Mouse (Mus musculus) gastrocnemius, postnatal 4 days (tissue): ENCODE measurements around the gene Msl1. TPM values are rescaled to one million over a fixed set of nuclear protein-coding genes. Genes with fewer than 3 reads are reported as not detected.

Source experiments
- DNase-seq, 2 experiments: peaks; one replicate each; pipeline ENCODE4 v3.0.0; 2021 to 2022; ENCODE audit warnings: low spot score in 2 of 2, mixed read lengths in 2 of 2
- total RNA-seq, 2 experiments: library from RNA; stranded (reverse); gene quantifications; 2 replicates each; pipeline ENCODE4 v1.2.3; 2021

Gene Msl1
- total RNA-seq, 2 experiments from 2014 or later = 79.3 to 83.9 TPM

DNA sequence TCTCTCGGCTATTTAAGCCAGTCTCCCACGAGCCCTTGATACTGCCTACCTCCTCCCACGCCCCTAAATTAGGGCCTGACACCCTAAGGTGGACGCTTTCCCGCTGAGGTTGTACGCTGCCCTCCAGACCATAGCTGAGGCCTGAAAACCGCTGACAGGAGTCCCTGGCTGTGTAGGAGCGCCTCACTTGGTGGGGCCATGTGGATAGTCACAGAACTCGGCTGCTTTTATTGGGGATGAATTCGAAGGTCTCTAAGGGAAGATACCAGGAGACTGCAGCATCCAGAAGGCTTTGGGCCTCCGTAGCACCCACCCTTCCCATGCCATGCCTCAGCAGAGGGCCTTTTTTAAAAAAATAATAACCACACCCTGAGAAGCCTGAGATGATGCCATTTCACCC lies 42.6 kb downstream of the Msl1 start:
- DNase-seq = no peak

DNA sequence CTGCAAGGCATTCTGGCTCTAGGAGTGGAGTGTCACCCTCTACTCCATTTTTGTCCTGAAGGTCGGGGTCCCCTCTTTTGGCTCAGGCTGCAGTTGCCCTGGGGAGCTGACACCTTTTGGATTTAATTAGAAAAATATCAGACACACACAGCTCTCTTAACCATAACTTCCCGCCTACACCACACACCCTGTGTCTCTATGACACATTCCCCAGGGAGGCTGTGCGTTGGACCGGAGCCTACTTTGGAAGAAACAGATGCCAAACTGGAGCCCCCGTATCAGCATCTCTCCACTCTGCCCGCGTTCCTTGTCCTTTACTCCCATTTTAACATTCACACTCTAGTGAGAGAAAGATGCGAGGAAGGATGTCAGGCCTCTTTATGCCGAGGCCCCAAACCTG lies 43.2 kb downstream of the Msl1 start:
- DNase-seq = no peak

DNA sequence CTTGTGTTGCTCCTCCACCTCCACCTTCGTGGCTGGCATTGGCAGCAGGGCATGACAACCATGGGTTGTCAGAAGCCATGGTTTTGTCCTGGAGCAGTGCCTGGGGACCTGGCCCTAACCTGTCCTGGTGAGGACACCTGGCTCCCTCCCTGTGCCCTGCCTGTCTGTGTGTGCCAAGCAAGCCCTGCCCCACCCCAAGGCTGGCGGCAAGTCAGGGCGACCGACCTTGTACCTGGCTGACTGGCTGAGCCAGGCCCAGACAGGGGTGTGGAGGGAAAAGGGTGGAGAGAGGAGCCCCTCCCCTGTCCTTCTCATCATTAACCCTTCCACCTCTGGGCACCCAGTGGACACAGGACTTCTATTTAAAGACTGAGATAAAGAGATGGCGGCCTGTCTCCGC lies 44.1 kb downstream of the Msl1 start:
- DNase-seq = no peak

DNA sequence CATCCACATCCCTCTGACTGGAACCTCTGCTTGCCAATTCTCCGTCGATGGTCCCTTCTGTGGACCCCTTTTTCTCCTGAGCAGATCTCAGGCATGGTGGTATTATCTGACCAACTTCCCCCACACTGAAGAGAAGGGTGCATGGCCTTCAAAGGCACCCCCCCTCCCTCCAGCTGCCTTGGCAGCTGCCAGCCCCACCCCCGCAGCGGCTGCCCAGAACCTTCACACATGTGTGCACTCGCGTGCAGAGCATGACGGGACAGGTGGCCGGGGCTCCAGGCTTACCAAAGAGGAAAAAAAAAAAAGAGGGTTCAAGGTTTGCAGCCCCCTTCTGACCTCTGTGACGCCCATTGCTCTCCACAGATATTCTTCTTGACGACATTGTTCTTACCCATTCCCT lies 44.6 kb downstream of the Msl1 start:
- no peak for DNase-seq

DNA sequence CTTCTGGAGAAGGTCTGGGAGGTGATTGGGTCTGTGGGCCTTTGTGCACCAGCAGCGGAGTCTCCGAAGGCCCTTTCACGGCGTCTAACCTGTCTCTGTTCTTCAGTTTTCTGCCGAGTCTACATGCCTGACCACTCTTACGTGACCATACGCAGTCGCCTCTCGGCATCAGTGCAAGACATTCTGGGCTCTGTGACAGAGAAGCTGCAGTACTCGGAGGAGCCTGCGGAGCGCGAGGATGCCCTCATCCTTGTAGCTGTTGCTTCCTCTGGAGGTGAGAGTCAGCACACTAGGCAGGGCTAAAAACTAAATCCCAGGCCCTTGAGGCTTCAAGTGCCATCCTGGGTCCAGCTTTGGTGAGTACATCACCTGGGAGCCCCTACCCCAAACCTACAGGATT lies 50.7 kb downstream of the Msl1 start:
- no peak for DNase-seq

DNA sequence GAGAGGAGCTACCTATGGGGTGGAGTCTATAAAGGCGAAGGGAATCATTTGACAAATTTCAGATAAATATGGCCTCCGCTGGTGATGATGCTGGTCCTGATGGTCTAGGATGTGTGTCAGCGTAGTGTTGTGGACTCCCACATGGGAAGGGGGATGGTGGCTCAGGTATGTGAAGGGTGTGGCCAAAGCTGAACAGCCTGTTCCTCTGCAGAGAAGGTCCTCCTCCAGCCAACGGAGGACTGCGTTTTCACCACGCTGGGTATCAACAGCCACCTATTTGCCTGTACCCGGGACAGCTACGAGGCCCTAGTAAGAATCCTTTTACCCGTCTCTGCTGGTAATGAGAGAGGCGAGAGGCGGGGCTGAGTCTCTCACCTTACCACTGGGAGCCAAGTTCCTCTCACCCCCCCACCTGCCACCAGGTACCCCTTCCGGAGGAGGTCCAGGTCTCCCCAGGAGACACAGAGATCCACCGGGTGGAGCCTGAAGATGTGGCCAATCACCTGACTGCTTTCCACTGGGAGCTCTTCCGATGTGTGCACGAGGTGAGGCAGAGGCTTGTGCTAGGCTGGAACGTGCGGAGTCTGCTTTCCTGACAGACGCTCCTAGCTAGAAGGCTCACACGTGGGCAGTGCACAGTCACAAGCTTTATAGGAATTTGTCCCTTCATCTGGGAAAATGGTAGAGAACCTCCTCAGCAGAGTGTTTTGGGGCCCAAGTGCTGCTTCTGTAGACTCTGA lies 51.7 kb downstream of the Msl1 start:
- no peak for DNase-seq

DNA sequence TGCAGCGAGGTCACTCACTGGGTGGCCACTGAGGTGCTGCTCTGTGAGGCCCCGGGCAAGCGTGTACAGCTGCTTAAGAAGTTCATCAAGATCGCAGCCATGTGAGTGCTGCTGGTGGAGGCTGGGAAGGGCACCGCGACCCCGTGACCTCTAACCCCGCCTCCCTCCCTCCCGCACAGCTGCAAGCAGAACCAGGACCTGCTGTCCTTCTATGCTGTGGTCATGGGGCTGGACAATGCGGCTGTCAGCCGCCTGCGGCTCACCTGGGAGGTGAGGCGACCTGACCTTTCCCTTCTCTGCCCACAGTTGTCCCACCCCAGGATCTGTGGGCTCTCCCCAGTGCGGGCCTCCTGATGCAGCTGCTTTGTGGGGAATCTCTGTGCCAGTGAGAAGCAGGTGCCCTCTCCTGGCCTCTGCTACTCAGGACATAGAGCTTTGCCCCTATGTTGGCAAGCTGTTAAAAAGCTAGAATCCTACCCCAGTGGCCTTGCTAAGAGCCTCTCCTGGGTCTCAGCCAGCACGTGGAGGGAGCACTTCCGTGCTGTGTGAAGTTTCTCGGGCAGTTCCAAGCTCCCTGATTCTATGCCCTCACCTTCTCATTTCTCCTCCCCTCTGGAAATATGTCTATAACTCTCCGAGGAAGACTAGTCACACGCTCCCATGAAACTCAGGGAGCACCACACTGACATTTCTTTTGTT lies 54.0 kb downstream of the Msl1 start:
- no peak for DNase-seq

DNA sequence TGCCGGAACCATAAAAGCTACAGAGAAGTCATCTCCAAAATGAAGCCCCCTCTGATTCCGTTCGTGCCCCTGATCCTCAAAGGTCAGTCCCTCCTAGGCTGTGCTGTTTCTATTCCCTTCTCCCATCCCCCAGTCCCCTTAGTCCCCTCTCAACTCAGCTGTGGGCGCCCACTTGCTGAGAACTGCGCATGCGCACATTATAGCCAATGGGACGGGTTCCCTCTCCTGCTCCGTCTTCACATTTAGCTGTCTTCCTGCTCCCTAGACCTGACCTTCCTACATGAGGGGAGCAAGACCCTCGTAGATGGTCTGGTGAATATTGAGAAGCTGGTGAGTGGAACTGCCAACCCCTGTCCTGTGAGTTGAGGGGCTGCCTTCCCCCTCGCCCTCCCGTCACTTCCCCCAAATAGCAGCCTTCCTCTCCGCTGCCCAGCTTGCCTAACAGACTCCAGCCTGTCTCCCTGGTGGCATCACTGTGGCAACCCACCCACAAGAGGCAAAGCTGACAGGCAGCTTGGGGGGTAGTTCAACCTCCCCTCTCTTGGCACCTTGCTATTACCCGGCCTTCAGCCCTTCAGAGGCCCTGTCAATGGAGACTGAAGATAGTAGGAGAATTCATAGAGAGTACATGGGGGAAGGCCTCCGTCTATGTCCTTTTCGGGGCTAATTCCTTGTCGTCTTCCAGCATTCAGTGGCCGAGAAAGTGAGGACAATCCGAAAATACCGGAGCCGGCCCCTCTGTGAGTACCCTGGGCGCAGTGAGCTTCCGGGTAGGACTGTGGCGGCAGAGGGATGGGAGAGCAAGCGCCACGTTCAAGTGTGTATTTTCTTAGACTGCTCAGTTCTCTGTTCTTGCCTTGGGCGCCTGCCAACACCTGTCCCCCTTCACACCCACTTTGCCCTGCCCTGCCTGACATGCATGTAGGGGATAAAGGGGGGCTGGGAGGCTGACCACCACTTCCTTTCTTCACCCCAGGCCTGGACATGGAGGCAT lies 55.1 kb downstream of the Msl1 start:
- no peak for DNase-seq

DNA sequence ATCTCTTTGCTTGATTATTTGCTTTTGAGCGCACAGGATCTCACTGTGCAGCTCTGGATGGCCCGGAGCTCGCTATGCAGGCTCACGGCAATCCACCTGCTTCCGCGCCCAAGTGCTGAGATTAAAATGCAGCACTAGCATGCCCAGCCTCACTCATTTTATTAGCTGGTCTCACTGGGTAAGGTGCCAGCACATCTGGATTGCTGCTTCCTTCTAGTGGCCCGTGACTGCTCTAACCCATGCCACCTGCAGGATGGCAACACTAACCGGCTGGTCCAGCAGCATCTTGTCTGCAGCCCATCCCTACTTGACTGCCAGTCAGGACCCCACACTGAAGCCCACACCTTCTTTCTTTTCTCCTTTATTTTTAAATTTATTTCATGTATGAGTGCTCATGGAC lies 58.8 kb downstream of the Msl1 start:
- DNase-seq = no peak

DNA sequence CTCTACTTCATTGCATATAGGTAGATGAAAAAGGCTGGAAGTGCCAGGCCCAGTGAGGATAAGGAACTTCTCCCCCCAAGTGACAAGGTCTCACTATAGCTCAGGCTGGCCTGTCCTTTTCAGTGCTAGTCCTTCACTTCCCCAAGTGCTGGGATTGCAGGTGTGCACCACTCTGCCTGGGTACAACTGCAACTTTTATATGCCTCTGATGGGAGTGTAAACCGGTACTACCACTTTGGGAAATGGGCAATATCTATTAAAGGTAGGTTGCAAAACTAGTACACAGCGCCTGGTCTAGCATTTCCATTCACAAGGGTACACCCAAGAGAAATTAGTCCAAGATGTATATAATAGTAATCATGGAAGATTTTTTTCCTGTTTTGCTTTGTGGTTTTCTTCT lies 59.3 kb downstream of the Msl1 start:
- no peak for DNase-seq

Other genes starting within 250 kb of the Msl1 start
- gene Ikzf3, start 249.5 kb upstream of the Msl1 start, total RNA-seq = under 1 TPM; 0.54 to 0.74 TPM
- not detected for gene Zpbp2, start 244.4 kb upstream of the Msl1 start, total RNA-seq
- gene Ormdl3, start 208.1 kb upstream of the Msl1 start, total RNA-seq = 10 to 100 TPM; 28.0 to 28.3 TPM
- gene Lrrc3c, start 197.2 kb upstream of the Msl1 start, total RNA-seq = not detected
- gene Gm12355, start 169.9 kb upstream of the Msl1 start, total RNA-seq = 10 to 100 TPM; 11.0 to 13.9 TPM
- gene Gsdma3, start 169.2 kb upstream of the Msl1 start, total RNA-seq = under 1 TPM; 0.49 to 0.76 TPM
- not detected for gene Gsdma2, start 148.8 kb upstream of the Msl1 start, total RNA-seq
- not detected for gene Gsdma, start 131.2 kb upstream of the Msl1 start, total RNA-seq
- 100 to 1,000 TPM; 130 to 140 TPM for gene Psmd3, start 113.0 kb upstream of the Msl1 start, total RNA-seq
- gene Csf3, start 94.3 kb upstream of the Msl1 start, total RNA-seq = not detected
- 10 to 100 TPM; 47.8 to 58.0 TPM for gene Med24, start 66.1 kb upstream of the Msl1 start, total RNA-seq
- gene Thra, start 54.9 kb upstream of the Msl1 start, total RNA-seq = 100 to 1,000 TPM; 225 TPM
- 10 to 100 TPM; 26.7 to 34.2 TPM for gene Nr1d1, start 20.2 kb upstream of the Msl1 start, total RNA-seq
- gene Casc3, start 9.4 kb downstream of the Msl1 start, total RNA-seq = 10 to 100 TPM; 28.3 to 31.6 TPM
- 1 to 10 TPM; 3.4 to 4.3 TPM for gene Rapgefl1, start 41.3 kb downstream of the Msl1 start, total RNA-seq
- gene Wipf2, start 68.1 kb downstream of the Msl1 start, total RNA-seq = 10 to 100 TPM in 1 of 2 experiments, 1 to 10 TPM in 1; 8.3 to 11.0 TPM
- 1 to 10 TPM; 6.8 to 7.5 TPM for gene Cdc6, start 112.3 kb downstream of the Msl1 start, total RNA-seq
- gene Rara, start 132.3 kb downstream of the Msl1 start, total RNA-seq = 10 to 100 TPM; 44.6 to 45.9 TPM
- under 1 TPM in 1 of 2 experiments, not detected in 1; 0.69 TPM for gene Gjd3, start 187.5 kb downstream of the Msl1 start, total RNA-seq
- gene Top2a, start 228.7 kb downstream of the Msl1 start, total RNA-seq = 10 to 100 TPM; 86.4 to 96.2 TPM
- gene Igfbp4, start 245.7 kb downstream of the Msl1 start, total RNA-seq = 100 to 1,000 TPM; 317 to 355 TPM